Mouse (Mus musculus): Measurements from ENCODE around the gene Tdp2. TPM values are rescaled to one million over a fixed set of nuclear protein-coding genes. Genes with fewer than 3 reads are reported as not detected.

Tdp2 gene
- total RNA-seq (2021) = 10 to 100 TPM; 23.1 to 31.6 TPM
- long read RNA-seq, experiment 1, transcript Tdp2-201 (7 exons, 1,957 nt) = major isoform, 35 of 38 reads
- long read RNA-seq, experiment 1, partial matches to known transcripts = 1 of 38 reads
- long read RNA-seq, experiment 1, other reads (novel, unspliced or antisense) = 1 of 38 reads
- long read RNA-seq, experiment 2, transcript Tdp2-201 (7 exons, 1,957 nt) = major isoform, 22 of 28 reads
- long read RNA-seq, experiment 2, partial matches to known transcripts = 0 of 28 reads
- long read RNA-seq, experiment 2, other reads (novel, unspliced or antisense) = 5 of 28 reads

DNA sequence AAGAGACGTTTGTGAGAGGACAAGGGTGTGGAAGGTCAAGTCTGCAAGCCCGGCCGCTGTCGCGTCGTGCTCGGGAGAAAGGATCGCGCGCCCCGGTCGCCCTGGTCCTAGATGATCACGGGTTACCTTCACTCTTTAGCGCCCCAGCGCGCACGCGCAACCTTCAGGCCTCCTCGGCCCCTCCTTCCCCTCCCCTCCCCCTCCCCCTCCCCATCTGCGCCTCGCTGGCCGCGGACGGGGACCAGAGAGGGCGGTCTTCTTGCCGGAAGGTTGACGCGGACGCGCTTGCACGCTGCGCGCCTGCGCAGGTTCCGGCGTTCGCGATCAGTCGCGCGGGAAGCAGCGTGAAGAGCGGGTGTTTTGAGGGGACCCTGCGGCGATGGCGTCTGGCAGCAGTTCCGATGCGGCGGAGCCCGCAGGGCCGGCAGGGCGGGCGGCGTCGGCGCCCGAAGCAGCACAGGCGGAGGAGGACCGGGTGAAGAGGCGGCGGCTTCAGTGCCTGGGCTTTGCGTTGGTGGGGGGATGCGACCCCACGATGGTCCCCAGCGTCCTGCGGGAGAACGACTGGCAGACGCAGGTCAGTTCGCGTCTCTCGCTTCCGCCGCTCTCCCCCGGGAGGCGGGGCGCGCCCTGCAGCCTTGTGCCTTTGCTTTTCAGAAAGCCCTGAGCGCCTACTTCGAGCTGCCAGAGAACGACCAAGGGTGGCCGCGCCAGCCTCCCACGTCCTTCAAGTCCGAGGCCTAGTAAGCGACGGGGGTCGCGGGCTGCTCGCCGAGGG is at the start of gene Tdp2, which contains the start of gene Acot13:
Tdp2 (plus strand) TSS at position 327 of the 778 bp plus-strand sequence.
Acot13 (minus strand) TSS at position 188 of the 778 bp plus-strand sequence.
- DNase-seq = peak; percentile 96

DNA sequence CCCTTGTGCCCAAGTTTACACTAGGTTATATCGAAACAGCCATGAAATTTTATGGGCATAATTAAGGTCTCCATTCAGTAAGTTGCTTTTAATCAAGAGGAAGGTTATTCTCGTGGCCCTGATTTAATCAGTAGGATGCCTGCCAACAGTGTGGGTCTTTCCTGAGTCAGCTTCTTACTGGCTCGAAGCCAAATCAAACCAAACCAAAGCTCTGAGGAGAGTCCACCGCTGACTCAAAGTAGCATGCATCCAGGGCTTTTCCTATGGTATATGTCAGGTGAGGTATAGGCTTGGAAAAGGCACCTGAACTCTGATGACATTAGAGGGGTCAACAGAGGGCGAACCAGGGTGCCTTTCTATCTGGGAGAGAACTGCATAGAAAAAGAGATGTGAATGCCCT is 49.6 kb upstream of the Tdp2 start:
- peak; percentile 67 for DNase-seq

GRCm38 (mm10) chr13:24786014-24786490 is 45.4 kb upstream of the Tdp2 start:
- peak; percentile 21 for DNase-seq

- DNase-seq = no peak
These were observed 44.0 kb upstream of the Tdp2 start for GRCm38 (mm10) chr13:24787477-24787876.

DNA sequence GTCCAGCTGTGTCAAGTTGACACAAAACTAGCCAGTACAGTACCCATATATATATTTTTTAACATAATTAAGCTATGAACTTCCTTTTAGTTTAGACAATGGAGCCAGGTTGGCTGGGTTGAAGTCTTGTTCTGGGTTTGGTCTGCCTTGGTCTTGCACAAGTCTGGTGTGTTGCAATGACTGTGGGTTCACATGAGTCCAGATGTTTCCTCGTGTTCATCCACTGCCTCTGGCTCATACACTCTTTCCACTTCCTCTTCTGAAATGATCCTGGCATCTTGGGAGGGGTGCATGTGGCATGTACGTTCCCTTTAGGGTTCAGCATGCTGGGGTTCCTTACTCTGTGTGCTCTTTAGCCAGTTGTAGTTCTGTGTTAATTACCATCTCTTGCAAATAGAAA is 40.1 kb upstream of the Tdp2 start:
- DNase-seq = peak; percentile 40

- DNase-seq = peak; percentile 23
These were observed 39.0 kb upstream of the Tdp2 start for GRCm38 (mm10) chr13:24792411-24793045.

GRCm38 (mm10) chr13:24798686-24799085 is 32.8 kb upstream of the Tdp2 start:
- DNase-seq = no peak

DNA sequence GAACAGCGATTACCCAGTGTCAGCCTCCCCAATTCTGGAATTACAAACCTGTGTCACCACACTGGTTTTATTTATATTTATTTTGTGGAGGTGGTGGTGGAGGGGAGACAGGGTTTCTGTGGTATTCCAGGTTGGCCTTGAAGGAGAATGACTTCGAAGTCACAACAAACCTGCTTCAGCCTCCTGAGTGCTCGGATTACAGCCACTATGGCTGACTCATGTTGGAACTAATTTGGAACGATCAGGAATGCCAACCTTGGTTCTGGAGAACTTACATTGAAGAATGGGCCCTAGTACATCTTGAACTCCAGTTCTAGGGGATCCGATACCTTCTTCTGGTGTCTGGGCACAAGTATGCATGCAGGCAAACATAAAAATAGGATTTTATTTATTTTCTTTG is 32.1 kb upstream of the Tdp2 start:
- no peak for DNase-seq

- DNase-seq = peak; percentile 76
These were observed 31.4 kb upstream of the Tdp2 start for GRCm38 (mm10) chr13:24799925-24800673.

DNA sequence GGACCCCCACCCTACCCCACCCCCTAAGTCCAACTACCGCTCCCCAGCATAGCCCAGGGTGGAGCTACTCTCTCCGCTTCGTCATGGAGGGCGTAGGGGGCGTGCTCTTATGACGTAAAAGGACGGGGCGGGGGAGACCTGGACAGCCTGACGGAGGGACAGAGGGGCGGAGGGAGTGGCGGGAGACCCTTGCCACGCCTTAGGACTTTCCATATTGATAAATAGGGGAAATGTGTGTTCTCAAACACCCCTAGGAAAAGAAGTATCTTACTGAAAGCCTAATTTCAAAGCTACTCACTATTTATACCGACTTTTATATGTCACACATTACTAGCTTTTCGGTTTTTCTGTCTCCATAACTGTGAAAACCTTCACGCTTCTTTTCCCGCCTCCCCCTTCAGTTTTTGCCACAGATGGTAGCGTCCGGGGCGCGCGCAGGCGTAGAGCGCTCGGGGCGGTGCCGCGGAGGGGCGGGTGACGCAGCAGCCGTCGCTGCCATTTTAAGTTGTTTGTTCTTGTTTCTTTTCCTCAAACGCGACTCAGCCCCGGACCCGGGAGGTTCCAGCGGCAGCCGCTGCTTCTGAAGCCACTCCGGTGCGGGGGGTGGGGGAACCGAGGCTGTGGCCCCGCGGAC is 30.7 kb upstream of the Tdp2 start:
- DNase-seq = peak; percentile 98

DNA sequence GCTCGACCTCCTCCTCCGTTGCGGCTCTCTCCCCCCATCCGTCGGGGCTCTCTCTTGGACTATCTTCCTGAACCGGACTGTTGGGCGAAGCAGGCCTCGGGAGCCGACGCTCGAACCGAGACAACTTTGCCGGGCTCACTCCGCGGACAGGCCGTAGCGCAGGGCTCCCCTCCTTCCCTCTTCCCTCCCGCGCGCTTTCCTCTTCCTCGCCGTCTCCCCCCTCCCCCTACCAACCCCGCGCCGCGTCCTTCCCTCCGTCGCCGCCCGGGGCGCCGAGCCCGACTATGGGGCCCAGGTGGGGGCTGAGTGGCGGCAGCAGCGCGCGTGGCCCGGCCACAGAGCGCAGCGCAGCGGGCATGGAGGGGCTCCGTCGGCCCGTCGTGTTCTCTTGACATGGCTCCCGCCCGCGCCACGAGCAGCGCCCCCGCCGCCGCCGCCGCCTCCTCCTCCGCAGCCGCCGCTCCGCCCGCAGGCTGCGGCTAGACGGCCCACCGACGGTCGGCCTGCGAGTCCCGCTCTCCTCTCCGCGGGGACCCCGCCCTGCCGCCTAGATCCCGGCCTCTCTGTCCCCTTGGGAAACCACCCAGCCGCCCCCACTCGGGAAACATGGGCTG is 30.1 kb upstream of the Tdp2 start, which contains the start of gene BC005537:
BC005537 (plus strand) TSS at position 350 of the 614 bp plus-strand sequence.
- DNase-seq = peak; percentile 63

DNA sequence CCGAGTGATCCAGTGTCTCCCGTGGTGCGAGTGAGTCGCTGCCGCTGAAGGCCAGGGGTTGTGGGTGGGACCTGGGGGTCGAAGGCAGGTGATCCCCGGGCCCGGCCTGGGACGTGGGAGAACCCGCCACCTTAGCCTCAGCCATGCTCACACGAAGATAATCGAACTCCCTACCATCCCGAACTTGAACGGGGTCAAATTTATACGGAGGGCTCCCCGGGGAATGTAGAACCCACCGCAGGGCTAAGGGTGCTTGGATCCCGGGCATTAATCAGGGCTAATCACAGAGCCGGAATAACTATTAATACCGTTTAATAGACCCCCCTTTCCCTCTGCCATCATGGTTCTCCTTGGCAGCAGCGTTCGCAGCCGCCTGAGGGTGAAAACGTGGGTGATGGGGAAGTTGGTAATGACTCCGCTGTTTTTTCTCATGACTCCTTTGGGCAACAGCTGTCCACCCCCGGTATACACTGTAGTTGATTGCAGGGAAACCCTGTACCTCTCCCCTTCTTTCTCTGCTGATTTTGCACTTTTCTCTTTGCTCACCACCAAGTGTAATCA is 29.3 kb upstream of the Tdp2 start:
- peak; percentile 32 for DNase-seq

- DNase-seq = no peak
These were observed 28.3 kb upstream of the Tdp2 start for GRCm38 (mm10) chr13:24803196-24803595.

GRCm38 (mm10) chr13:24806079-24806478 is 25.4 kb upstream of the Tdp2 start:
- peak; percentile 58 for DNase-seq

DNA sequence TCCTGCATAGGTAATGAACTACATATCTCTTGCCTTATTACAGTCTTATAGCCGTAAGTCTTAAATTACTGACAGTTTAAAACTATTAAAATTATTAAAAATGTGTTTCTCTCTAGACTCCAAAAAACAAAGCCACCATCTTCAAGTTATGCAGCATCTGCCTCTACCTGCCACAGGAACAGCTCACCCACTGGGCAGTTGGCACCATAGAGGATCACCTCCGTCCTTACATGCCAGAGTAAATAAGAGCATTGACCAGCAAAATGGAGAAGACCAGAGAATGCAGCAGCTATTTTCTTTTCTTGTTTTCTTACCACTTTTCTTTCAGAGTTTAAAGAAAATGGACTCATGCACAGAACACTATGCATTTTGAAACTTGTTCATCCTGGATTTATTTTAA is 19.0 kb upstream of the Tdp2 start:
- DNase-seq = no peak

DNA sequence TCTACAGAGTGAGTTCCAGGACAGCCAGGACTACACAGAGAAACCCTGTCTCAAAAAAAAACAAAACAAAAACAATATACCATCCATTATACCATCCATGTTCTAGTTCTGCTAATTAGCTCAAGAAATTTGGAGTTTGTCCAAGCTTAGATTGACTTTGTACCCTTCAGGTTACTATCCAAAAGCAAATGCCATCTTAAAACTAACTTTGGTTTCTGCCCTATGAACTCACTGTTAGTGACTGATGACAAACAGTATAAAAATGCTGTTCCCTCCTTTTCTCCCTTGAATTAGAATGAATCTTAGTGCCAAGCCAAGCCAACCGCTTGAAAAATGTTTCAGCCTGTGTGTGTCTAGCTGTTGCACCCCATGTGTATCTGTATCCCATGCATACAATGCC is 16.9 kb upstream of the Tdp2 start:
- no peak for DNase-seq

DNA sequence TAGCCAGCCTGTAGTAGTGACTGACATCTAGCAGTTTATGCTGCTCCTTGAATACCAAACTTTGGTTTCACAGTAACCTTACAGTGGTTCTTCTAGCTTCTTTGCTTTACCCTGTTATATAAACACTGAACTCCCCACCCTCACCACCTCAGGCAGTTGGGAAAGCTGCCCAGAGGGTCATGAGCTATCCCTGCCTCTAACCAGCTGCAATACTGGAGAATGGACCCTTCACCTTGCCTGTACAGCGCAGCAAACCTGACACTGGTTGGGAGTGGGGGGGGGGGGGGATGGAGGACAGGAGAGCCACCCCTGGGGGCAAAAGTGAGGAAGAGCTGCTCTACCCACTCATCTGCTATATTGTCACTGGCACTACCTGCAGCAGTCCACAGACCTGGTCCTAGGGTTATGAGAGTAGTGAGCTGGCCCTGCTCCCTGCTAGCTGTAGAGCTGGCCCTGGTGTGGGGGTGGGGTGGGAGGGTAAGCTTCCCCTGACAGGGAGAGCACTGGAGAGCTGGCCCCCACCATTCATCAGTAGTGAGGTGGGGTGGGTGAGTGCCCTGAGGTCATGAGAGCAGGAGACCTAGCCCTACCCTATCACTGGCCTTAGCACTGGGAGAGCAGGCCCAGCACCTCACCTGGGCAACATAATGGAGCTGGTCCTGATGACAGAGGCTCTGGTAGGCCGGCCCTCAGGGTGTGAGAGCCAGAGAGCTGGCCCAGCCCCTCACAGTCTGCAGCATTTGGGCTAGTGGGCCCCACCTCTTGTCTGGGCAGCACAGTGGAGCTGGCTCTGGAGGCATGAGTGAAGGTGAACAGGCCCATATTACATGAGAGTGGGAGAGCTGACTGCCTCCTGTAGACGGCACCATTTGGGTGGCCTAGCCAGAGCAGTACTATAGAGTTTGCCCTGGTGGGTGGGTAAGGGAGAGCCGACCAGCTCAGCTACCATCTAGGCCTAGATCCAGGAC is 15.1 kb upstream of the Tdp2 start:
- DNase-seq = no peak

DNA sequence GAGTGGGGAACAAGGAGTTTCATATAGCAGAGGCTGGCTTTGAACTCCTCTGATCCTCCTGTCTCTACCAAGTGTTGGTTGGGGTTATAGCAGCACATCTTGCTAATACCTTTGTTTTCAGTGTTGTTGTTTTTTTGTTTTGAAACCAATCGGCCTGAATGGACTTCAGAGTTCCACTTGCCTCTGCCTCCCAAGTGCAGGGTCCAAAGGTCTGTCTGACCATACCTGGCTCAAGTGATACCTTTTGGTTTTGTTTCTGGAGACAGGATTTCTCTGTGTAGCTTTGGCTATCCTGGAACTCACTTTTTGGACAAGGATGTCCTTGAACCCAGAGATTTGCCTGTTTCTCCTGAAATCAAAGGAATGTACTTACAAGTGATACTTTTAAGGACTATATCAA is 11.5 kb upstream of the Tdp2 start:
- DNase-seq = no peak

GRCm38 (mm10) chr13:24822663-24823343 is 8.7 kb upstream of the Tdp2 start:
- DNase-seq = no peak
